Mouse (Mus musculus): ENCODE measurements around the gene Ubl4b. TPM values are rescaled to one million over a fixed set of nuclear protein-coding genes. Genes with fewer than 3 reads are reported as not detected.

Ubl4b gene
- total RNA-seq, 2 experiments from 2014 or later = not detected

DNA sequence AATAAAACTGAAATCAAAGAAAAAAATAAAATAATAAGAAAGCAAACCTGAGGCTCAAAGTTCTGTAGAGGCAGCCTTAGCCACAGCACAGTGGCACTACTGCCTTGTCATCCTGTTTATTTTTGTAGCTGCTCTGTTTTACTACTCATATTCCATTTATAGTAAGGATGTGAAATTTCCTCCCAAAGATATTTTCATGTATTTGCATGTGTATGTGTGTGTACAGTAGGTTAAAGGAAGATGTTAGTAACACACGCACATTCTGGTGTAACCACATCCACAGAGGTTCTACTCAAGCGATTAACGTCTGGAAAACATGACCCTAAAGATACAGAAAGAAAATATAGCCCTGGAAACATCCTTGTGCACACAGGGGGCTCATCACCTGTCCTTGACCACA, 21.9 kb upstream of the Ubl4b start:
- intact Hi-C loops (cut with DNase I; ENCODE audit: low total_unique reads) = no loop called here
- no peak for DNase-seq

- no peak for DNase-seq
- intact Hi-C loops (cut with DNase I; ENCODE audit: low total_unique reads) = no loop called here
Observed at GRCm38 (mm10) chr3:107571205-107571604, 16.3 kb upstream of the Ubl4b start.

DNA sequence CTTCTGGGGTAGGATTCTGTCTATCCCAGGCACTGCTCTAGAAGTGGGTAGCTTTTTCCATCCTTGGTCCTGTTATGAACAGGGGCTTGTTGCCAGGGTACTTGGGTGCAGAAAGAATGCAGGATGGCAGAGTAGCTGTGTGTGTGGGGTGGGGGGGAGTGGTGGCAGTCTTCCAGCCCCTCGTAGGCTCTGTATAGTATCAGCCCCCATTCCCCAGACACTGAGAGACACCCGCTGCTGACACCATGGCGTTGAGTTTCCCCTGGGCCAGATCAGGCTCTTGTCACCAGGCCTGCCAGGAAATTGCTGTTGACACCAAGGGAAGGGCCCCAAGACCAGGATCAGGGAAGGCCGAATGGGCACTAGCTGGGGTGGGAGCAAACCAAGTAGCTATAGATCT, 13.8 kb upstream of the Ubl4b start:
- no peak for DNase-seq
- intact Hi-C loops (cut with DNase I; ENCODE audit: low total_unique reads) = no loop called here

DNA sequence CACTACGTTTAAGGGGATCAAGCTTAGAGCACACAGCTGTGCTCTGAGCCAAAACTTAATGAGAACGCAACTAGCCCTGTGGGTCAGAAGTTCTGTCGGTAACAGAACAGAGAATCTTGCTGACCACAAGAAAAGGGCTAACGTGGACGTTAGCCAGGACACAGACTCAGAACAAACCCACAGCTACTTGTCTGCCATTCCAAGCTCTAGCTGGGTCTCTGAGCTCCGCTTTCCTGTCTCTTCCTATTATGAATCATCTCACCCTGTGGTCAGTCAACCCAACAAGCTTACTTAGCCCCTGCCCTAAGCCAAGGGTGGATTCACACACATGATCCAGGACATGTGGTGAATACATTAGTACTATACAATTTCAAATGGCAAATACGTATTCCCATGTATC, 12.9 kb upstream of the Ubl4b start:
- intact Hi-C loops (cut with DNase I; ENCODE audit: low total_unique reads) = no loop called here
- DNase-seq = no peak

DNA sequence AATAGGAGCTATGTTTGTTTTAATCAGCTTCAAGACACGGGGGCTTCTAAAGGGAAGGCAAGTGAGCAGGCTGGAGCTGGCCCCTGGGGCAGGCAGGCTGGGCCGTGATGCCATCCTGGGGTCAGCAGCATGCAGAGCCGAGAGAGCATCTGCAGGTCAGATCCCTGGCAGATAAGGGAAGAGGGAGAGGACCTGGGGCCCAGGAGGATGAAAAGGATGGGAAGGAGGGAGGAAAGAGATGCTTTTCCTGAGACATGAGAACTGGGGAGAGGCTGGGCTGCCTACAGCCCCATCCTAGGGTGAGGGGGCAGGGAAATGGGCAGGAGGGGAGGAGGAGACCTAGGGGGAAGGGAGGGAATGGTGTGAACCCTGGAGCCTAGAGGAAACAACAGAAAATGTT, 10.5 kb upstream of the Ubl4b start:
- intact Hi-C loops (cut with DNase I; ENCODE audit: low total_unique reads) = no loop called here
- DNase-seq = no peak

GRCm38 (mm10) chr3:107563880-107564279, 9.0 kb upstream of the Ubl4b start:
- intact Hi-C loops (cut with DNase I; ENCODE audit: low total_unique reads) = no loop called here
- DNase-seq = no peak

GRCm38 (mm10) chr3:107562591-107562990, 7.7 kb upstream of the Ubl4b start:
- DNase-seq = no peak
- intact Hi-C loops (cut with DNase I; ENCODE audit: low total_unique reads) = no loop called here

- intact Hi-C loops (cut with DNase I; ENCODE audit: low total_unique reads) = no loop called here
- no peak for DNase-seq
Observed at GRCm38 (mm10) chr3:107562104-107562503, 7.2 kb upstream of the Ubl4b start.

GRCm38 (mm10) chr3:107559183-107559582, 4.3 kb upstream of the Ubl4b start:
- peak; percentile 76 for DNase-seq
- intact Hi-C loops (cut with DNase I; ENCODE audit: low total_unique reads) = no loop called here

DNA sequence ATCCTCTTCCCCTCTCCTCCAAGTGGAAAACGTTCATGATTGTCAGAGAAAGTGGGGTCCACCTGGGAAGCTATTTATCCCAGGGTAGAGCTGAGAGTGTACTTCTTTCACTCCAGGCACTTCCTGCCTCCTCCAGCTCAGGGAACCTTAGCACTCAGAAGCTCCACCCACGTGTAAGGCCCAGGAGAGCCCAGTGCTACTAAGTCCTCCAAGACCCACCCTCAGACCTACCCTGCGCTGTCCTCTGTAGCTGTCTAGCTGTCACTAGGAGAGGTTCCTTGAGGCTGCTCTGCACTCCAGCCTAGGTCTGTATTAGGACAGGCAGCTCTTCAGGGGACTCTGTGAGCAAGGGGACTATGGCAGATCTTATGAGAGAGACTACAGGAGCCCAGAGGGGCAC, 3.9 kb upstream of the Ubl4b start:
- intact Hi-C loops (cut with DNase I; ENCODE audit: low total_unique reads) = no loop called here
- DNase-seq = no peak

DNA sequence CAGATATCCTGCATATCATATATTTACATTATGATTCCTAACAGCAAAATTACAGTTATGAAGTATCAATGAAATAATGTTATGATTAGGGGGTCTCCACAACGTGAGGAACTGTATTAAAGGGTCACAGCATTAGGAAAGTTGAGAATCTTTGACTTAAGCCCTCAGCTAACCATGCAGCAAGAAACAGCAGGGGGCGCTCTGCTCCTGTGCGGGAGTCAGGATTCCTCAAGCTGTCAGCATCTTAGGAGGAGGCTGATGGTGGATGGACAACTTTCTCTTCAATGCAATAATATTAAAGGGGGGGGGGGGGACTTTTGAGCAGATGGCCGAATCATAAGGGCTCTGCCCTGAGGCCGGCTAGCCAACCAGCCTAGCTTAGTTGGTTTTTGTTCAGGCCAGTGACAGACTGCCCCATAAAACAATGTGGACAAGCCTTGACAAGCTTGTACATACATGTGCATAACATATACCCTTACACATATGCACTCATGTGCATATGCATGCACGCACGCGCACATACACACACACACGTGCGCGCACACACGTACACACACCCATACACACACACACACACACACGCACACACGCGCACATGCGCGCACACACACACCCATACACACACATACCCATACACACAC, 4.3 kb downstream of the Ubl4b start:
- DNase-seq = peak; percentile 59

DNA sequence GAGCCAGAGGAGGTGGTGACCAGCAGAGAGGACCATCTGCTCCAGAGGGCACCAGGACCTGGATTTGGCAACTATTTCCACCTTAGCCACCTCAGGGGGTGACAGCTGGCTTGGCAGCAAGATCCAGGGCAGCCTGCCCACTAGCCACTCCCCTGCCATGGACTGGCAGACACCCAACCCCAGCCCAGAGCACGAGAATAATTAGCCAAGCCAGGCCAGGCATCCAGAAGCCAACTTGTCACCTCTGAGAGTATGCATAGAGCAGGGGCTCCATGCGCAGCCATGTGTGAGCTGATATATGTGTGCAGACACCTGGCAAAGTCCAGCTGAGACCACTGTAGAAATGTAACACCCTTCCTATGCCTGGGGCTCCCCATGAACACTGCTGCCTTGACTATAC, 7.9 kb downstream of the Ubl4b start:
- no peak for DNase-seq
- intact Hi-C loops (cut with DNase I; ENCODE audit: low total_unique reads) = no loop called here

More for the DNA sequence above, 4.3 kb downstream of the Ubl4b start:
- intact Hi-C loops (cut with DNase I; ENCODE audit: low total_unique reads) = no loop called here

DNA sequence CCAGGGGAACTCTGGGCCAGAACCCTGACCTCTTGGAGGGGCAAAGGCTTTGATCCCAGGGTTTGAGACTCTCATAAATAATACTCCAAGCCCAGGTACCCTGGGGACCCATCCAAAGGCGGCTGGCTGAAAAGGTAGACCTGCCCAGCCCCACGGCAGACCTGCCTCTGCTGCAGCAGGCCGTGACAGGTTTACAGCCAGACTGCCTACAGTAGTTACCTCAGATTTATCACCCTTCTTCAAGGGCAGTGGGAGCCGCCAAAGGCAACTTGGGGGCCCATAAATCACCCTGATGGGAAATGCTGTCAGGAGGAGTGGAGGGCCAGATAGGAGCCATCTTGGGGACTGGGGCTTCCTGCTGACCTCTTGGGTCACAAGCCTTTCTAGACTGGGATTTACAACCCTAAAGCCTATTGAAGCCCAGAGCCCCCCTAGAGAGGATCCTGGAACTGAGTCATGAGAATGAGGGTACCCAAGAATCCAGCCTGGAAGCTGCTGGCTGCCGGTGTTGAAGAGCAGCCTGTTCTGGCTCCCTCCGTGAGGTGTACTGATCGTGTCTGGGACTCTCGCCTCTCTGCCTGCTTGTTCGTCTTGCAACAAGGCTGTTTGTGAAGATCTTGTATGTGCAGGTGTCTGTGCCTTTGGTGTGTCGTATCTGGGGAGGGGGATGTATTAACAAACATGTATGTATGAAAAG, 9.0 kb downstream of the Ubl4b start:
- intact Hi-C loops (cut with DNase I; ENCODE audit: low total_unique reads) = no loop called here
- DNase-seq = no peak

GRCm38 (mm10) chr3:107545278-107545677, 9.6 kb downstream of the Ubl4b start:
- no peak for DNase-seq
- intact Hi-C loops (cut with DNase I; ENCODE audit: low total_unique reads) = no loop called here

- no peak for DNase-seq
- intact Hi-C loops (cut with DNase I; ENCODE audit: low total_unique reads) = no loop called here
Observed at GRCm38 (mm10) chr3:107543158-107544080, 11.5 kb downstream of the Ubl4b start.

- intact Hi-C loops (cut with DNase I; ENCODE audit: low total_unique reads) = no loop called here
Observed at GRCm38 (mm10) chr3:107542584-107542983, 12.3 kb downstream of the Ubl4b start.

DNA sequence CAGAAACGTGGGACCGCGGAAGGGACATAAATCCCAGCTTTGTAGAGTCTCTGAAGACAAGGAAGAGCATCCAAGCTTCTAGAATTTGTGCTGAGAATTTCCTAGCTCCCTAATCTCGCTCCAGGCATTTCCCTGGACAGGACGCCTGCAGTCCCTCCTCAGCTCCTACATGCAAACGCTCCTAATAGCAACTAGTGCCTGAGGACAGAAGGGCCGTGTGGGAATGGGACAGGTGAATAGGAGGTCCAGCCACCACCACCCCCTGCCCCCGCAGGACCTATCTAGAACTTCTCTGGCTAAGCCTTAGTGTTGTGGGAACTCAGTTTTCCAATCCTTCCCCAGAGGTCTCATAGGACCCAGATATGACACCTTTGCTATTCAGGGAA, 17.4 kb downstream of the Ubl4b start:
- DNase-seq = no peak
- intact Hi-C loops (cut with DNase I; ENCODE audit: low total_unique reads) = no loop called here

More at GRCm38 (mm10) chr3:107542584-107542983, 12.3 kb downstream of the Ubl4b start:
- no peak for DNase-seq

DNA sequence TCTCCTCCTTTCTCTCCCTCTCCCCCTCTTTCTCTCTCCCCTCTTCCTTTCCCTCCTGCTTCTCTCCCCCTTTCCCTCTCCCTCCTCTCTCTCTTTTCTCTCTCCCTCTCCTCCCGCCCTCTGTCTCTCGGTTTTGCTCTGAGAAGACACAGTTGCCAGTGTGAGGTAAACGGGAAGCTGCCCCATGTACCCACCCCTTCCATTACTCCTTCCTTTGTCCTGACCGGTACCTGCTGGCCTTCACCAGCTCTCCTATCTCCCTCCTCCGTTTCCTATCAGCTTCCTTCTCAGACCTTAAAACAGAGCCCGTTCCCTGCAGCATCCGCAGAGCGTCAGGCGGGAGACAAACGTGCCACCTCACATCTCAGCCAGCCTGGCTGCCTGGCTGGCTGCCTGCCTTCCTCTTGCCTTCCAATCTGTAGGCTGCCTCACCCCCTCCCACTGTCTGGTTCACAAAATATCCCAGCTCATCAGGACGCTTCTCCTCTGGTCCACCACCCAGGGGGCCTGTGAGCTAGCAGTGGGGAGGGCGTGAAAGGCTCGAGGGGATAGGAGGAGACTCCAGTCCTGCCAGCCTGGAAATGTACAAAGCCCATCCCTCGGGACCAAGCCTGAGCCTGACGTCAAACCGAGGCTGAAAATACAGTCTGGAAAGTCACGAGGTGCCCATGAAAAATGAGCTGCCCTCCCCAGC, 17.9 kb downstream of the Ubl4b start:
- DNase-seq = peak; percentile 13
- intact Hi-C loops (cut with DNase I; ENCODE audit: low total_unique reads) = no loop called here

GRCm38 (mm10) chr3:107534951-107535350, 19.9 kb downstream of the Ubl4b start:
- DNase-seq = no peak
- intact Hi-C loops (cut with DNase I; ENCODE audit: low total_unique reads) = no loop called here

DNA sequence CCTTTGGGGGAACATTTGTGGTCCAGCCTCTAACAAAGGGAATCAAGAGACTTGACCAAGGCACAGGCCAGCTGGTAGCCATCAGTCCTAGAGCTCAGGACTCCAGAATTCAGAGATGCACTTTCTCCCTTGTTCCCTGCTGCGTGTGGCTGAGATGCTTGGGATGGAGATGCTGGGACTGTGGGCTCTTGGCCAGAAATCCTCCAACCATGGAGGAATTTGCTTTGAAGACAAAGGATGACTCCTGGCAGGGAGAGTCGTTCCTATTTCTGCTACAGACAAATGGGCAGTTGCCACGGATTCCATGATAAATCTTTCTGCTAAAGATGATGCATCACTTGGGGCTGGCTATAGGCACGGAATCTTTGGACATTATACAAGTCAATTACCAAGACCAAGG, 21.3 kb downstream of the Ubl4b start:
- intact Hi-C loops (cut with DNase I; ENCODE audit: low total_unique reads) = no loop called here
- no peak for DNase-seq

All from gastrocnemius, postnatal 14 days (tissue).